ENCODE assay signal across 17 mouse cellular contexts in genomic region chr7:63512561-63512960, GRCm38 (mm10).
DNase-seq lines count a peak whose midpoint lies in the region.
"Had no signal": no experiment of that assay in that cellular context is flagged by ENCODE, and none has a peak within 500 bp of the region (broad histone marks: within the 10 kb centered on the region; RNA-seq: fewer than 3 reads in every experiment).

No protein-coding gene starts in this region.

- DNase-seq in heart, adult 11 months = peak; percentile 65
- DNase-seq in heart, postnatal 36 days = no peak
- DNase-seq in cerebellum, adult 11 months = peak; percentile 74
- peak; percentile 97 for DNase-seq in cerebellum, adult 9-10 months
- peak; percentile 69 to 79 for DNase-seq in cerebellum, postnatal 36 days
- DNase-seq in thymus, postnatal 25 days = no peak
- no peak for DNase-seq in left cerebral cortex, postnatal 14 days (ENCODE audit: low spot score in 2 of 2)
- DNase-seq: adrenal gland, postnatal 14 days; gastrocnemius, postnatal 10 days; heart, postnatal 4 days; kidney, adult 8-10 months; kidney, postnatal 4 days; left cerebral cortex, postnatal 4 days; liver, postnatal 0 days; lung, postnatal 4 days; retina, postnatal 1 day; right cerebral cortex, postnatal 14 days had no signal

- intact Hi-C loops in heart, postnatal 36 days (cut with DNase I) = no loop called here
- intact Hi-C loops in left cerebral cortex, postnatal 14 days (cut with DNase I) = no loop called here

Comparison
In these comparisons a context has a peak if more than half of its experiments do, and no peak if none do; other contexts are left out.
1. DNase-seq: peak in heart, adult 11 months (single experiment), cerebellum, adult 11 months (single experiment), cerebellum, adult 9-10 months (single experiment) and cerebellum, postnatal 36 days (2 of 2); none in heart, postnatal 36 days (0 of 2), thymus, postnatal 25 days (single experiment) and left cerebral cortex, postnatal 14 days (0 of 2).